Mouse (Mus musculus): ENCODE measurements around the gene Slco3a1.

The Slco3a1 gene

DNA sequence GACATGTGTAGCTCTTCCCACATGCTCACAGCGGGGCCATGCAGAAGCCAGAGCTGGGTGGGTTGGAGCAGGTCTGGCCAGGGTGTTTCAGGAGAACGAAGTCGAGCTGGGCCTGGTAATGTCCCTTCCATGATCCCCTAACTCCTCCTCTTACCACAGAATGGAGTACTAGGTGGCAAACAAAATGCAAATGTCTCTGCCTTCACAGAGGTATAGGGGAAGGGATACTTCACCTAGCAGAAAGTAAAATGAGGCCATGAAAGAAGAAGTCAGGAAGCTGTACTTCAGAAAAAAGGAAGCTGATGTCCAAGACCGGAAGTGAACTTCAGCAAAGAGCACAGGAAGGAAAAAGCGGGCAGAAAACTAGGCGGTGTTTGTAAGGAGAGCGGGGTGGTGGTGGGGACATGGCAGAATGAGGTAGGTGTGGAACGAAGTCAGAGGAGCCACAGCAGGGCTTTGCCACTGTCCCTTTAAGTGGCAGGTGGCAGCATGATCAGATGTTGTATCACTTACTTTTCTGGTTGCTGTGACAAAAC lies 214.1 kb downstream of the Slco3a1 start:
- no peak for DNase-seq

DNA sequence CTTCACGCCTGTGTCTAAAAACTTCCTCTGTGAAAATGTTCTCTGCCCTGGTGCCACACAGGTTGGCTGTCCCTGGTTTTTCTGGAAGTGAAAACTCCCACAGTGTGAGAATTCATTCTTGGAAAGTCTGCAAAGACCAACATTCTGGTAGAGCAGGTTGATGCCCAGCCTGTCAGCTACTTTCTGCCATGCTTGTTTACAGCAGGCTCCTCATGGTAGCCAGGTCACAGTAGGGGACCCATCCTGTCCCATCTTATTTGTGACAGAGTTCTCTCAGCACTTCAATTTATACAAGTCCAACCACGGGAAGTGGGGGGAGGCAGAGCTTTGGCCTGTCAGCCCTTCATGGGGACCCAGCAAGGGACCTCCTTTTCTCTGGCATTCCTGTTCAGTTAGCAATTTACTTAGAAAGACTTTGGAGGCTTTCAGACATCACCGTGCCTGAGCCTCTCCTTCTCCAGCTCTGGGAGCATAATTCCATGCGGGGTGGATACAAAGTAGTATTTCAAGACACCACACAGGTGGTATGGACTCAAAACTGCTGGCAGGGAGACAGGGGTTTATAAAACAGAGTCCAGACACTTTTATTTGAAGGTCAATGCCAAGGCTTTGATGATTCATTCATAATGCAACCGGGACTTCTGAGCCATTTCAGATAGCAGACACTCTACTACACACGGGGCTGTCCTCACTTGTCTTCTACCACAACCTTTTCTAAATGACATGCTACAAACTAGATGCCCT lies 216.7 kb downstream of the Slco3a1 start:
- no peak for DNase-seq

DNA sequence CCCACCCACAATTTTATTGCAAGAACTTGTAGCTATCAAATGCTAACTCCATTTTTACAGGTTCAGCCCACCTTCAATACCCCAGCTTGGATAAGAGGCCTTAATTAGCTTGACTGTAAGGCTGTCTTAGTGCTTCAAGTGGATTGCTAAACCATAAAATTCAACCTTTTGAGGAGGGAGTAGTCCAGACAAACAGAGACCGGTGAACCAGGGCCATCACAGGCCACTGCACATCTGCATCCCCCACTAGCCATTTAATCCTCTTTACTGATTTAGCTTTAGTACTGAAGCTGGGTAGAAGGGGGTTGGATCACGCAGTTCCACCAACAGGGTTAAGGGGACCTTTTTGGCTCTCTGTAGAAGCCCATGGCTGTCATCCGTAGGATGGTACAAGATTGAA lies 222.3 kb downstream of the Slco3a1 start:
- DNase-seq: no peak

DNA sequence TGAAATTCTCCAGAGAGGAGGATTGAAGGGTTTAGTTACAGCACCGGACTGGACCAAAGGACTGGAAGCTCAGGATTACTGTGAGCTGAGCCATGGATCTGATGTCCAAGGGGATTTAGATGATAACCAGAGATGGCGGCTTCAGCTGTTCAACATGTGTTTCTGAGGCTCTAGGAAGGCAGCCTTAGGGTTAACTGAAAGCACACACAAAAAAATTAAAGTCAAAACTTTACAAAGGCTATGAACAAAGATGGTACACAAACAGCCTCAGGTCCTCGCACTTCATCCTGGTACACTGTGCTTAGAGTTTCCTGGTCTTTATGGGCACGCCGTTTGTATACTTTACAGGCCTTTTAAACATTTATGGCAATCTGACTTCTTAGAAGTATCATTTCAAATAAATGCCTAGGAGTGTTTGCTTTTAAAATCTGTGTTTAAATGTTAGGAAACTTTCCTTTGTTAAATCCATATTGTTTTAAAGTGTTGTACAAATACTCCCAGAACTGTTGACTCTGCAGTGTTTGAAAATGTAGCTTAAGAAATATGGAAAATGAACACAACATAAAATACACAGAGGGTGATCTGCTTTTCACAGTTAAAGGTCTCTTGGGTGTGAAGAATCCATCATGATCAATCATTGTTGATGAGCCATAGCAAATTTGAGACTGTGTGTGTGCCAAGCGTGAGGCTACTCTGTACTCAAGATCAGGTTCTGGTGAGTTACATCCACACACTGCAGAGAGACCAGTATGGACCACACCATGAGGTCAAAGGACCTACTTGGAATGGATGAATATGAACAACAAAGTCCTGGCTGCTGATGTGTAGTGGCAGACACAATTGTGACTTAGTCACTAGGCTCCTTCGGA lies 223.5 kb downstream of the Slco3a1 start:
- DNase-seq: no peak

DNA sequence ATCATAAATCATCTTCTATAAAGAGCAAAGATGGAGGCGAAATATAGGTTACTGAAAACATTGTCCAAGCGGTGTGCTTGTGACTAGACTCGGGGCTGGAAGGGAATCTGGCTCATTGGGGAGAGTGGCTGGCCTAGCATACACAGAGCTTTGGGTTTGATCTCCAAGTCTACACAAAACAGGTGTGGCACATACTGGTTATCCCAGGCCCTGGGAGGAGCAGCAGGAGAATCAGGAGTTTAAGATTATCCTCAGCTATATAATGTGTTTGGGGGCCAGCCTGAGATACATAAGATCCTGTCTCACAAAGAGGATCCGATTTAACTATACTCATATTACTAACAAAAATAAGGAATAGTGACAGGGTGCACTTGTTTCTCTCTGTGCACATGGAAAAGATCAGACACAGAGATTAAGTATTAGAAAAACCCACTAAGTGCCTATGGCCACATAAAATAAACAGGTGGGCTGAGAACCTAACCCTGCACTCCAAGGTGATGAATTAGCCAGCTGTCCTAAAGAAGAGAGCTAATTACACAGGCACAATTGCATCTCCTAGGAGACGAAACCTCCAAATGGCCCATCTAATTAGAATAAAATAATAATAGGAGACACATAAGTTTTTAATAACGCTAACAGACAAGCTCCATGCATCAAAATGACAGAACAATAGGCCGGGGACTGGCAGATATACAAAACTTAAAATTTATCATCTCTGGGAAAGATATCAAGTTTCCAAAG lies 224.3 kb downstream of the Slco3a1 start:
- DNase-seq: no peak

DNA sequence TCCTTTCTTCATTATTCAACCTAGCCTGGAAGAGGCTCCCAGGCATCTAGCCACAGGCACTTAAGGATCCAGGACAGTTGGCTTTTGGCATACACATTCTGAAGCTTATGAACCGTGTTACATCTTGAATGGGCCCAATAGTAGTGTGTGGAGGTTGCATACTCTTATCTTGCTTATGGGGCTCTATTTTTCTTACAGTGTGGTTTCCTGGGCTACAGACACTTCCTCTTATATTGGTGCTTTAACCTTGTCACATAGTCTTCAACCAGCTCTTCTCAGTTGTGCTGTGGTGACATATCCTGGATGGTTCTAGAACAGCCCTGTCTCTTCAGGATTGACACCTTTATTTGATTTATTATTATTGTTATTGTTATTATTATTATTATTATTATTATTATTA lies 225.6 kb downstream of the Slco3a1 start:
- DNase-seq: no peak

DNA sequence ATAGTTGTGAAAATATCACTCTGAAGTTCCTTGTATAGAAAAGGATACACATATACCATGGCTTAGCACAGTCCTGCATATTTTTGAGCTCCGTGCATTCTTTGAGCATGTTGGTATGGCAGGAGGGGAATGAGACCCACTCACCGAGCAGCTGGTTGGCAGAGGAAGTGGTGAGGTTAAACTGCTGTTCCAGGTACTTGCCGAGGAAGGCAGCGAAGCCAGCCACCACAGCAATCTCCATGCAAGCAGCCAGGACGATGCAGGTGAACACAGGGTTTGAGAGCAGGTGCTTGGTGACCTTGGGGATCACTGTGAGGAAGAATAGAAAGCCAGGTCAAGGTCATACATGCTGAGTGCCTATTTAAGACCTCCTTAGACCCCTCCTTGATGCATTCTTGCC lies 226.9 kb downstream of the Slco3a1 start:
- DNase-seq: no peak

DNA sequence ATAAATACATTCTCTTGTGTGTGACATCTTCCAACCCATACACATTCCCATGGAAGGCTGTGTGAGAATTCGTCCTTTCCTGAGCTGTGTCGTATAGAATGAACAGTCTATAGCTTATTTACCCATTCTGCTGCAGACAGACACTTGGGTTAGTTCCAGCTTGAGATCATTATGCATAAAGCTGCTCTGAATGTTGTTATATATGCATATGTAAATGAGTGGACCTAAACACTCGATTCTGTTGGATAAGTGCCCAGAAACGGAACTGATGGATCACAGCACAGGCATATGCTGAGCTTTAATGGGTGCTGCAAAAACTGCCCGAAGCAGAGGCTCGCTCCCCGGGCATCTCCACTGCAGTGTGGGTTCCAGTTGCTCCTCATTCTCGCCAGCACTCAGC lies 229.5 kb downstream of the Slco3a1 start:
- peak; percentile 39 for DNase-seq

DNA sequence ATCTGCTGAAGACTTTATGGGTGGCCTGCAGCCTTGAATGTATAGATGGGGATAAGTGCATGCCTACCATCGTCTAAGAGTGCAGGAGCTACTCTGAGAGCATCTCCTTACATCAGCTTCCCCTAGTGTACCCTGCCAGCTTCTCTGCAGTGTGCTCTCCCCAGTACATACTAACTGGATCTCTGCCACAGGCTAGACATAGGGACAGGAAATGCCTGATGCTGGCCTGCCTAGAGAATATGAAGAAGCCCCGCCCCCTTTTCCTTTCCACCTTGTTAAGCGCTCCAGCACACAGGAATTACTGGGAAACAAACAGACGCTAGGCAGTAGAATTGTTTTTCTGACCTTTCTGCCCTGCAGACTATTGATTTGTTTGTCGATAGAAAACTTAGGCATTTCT lies 230.9 kb downstream of the Slco3a1 start:
- no peak for DNase-seq

DNA sequence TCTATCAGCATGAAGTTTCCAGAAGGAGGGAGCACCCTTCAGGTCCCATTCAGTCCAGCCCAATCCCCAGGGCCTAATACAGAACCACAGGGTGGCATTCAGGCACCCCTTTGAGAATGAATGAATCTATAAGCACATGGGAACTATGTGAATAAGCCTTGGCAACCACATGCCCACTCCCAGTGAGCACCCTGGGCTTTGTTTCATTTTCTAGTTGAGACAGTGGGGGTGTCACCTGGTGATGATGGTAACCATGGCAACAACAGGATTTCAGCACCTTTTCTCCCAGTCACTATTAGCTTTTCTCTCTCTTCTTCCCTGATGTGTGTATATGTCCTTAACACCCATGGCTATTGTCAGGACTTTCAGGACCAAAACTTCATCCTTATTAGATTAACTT lies 231.4 kb downstream of the Slco3a1 start:
- DNase-seq: no peak

DNA sequence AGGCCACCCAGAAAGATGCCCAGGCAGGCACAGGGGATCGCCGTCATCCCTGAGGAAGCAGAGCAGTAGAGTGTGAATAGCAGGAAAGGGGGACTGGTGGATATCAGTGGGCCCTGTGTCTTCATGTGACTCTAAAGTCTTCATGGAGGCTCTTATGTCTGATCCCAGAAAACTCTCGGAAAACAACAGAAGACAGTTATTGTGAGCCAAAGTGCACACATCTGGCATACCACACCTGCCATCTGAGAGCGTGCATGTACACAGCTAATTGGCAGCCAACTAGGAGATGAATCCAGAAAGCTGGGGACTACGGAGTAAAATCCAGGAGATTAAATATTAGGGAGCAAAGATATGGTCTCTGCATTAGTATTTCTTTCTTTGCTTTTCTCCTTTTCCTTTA lies 233.9 kb downstream of the Slco3a1 start:
- no peak for DNase-seq

DNA sequence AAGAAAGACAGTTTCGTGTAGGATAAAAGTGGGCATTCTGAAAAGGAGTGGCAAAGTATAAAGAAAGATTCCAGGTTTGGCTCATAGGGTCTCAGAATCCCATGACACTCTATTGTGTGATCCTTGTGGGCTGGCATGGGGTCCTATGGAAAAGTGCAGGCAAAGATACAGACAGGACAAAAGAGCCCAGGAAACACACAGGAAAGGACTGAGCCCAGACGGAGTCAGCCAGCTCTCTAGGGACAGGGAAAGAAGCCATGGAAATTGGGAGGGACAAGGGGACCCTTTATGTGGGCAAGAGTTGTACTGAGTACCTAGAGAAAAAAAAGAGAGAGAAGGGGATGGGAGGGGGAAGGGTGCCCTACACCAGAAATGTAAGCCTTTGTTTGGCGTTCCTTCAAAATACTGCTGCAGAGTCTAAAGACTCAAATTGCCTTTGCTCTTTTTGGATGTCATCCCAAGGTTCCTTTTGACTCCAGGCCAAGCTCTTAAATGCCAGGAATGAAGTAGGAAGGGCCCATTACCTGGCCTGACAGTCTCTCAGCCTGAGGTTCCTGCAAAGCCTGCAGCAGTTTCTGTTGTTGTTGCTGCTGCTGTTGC lies 238.6 kb downstream of the Slco3a1 start:
- DNase-seq: no peak

DNA sequence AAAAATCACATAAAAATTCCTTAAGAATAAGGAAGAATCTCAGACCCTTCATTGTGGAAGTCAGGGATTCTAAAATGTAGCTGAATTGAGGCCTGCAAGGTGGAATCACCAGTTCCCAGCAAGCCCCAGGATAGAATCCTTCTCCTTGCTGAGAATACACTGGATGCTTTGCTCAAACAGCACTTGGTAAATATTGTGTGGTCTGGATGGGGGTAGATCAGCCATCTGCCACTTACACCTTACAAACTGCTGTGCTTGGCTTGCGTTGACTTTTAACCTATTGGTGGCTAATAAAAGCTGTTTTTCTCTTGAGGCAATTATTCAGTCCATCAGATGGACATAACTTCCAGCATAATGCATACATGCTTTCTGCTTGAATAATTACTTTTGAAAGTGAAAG lies 240.3 kb downstream of the Slco3a1 start:
- DNase-seq: no peak

DNA sequence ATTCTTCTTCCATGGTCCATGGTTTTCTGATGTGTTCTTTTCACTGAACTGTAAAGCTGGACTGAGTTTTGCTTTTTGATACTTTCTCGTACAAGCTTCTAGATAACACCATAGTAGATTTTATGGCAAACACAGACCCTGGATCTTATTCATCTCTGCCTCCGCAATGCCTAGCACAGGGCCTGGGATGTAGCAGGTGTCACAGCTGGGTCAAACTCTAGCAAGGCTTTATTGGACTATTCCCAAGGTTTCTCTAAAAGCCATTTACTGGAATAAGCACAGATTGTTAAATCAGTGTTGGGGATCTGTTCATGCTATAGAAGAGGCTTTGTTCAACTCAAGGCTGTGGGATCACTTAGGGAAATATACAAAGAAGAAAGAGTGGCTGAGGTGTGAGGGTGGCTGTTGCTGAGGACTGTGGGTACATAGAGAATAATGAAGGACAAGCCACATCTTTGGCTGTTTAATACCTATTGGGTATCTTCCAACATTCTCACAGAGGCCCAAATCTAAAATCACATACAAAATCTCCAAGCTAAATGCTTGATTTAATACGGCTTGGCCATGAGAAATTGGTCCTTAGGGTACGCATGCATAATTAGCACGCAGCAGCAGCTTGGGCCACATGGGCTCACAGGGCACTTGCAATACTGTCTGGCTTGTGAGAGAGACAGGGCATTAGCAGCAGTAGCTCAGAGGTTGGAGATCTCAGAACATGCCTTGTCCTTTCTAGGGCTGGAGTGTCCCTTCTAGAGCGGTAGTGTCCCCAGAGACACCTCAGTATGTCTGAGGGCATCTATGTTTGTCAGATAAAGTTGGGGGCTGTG lies 241.1 kb downstream of the Slco3a1 start:
- no peak for DNase-seq

DNA sequence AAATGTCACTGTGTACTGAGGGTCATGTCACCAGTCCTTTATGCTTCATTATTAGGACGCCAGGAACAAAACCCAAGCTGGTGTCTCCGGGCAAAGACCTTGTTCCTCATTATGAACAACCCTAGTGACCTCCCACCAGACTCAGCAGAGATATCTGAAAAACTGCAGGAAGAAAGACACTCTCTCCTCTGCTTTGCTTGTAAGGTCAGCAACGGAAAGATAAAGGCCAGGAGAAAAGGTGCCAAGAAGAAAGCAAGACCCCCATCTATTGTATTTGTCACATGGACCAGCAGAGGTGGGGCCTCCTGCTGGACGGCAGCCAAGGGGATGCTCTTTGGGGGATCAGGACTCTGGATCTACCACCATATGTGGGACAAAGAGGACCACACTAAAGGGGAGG lies 243.0 kb downstream of the Slco3a1 start:
- no peak for DNase-seq

DNA sequence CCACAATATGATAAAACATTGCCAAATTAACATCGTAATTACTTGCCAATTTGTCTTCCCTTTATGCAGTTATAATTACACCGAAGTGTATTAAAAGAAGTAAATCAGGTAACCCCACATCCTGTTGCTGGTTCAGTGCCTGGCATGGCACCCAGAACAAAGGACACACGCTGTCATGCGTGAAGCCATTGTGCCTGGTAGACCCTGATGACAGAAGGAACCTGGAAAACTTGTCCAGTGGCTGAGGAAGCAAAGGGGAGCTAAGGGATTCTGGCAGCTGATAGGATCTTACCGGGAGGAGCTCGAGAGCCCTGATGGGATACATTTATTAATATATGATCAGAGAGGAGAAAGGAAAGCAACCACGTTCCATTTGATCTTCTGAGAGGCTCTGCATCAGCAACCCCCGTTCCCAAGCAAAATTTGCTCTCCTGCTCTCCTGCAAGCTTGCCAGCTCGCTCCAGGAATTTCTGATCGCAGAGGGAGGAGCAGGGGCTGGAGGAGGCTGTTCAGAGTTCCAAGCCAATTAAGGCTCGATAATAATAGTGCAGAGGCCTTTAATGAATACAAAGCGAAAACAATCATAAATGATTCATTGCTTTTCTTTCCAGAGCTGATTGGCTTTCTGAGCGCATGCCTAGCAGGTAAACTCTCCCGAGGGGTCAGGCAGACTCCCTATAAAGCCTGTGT lies 250.8 kb downstream of the Slco3a1 start:
- no peak for DNase-seq

DNA sequence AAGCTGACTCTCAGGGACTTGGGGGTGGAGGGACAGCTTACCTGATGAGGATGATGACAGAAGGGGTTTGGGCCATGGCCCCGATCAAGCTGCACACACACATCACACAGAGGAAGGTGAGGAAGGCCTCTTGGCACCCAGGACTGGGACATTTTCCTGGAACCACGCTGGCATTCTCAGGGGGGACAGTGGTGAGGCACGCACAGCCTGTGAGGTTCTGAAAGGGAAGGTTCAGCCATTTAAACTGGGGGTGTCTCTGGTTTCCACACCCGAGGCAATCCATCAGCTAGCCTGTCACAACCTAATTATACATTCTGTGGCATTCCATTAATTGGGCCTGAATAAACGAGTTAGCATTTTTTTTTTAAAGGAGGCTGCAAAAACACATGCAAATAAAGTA lies 251.5 kb downstream of the Slco3a1 start:
- no peak for DNase-seq

DNA sequence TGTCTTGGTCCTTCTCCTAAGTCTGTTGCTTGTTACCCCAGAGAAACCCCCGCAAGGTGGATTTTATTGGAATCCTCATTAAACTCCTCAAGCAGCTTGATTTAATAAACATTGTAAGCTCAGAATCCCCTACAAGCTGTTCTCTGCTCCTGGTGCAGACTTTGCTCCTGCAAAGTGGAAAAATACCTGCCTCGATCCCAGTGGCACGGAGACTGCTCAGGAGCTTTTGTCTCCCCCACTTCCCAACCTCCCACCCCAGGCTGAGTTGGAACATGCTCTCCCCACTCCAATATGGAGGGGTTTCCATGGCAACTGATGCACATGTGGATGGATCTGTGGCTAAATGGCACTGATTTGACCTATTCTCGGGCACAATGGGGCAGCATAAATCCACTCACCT lies 268.0 kb downstream of the Slco3a1 start:
- no peak for DNase-seq

DNA sequence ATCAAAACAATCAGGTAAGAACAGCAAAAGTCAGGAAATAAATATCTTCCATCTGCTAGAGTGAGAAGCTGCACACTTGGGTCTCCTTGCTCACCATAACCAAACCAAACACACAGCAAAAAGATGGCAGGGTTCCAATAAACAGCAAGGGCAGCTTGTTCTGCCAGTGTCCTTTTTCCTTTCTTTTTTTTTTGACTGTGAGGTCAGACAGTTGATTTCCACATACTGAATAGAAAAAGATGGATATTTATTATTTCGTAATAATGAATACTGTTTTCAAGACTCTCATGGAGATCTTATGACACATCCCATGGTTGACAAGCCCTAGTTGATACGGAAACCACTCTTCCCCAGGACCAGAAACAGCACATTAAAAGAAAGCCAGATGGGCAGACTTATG lies 274.2 kb downstream of the Slco3a1 start:
- DNase-seq: no peak

DNA sequence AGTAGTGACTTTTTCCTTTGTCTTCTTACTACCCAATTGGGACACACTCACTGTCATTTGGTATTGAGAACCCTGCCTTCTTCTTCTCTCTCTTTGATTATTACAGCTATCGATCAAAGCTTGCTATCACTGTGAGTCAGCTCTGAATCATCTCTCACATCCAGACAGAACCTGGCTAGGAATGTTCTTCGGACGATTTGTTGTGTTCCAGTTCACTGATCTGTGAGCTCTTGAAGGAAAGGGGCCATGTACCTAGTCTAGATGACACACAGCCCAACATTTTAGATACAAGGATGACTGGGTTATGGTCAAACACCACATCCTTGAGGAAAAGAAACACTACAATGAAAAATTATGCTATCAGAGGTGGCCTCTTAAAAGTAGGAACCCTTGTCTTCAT lies 275.2 kb downstream of the Slco3a1 start:
- no peak for DNase-seq

DNA sequence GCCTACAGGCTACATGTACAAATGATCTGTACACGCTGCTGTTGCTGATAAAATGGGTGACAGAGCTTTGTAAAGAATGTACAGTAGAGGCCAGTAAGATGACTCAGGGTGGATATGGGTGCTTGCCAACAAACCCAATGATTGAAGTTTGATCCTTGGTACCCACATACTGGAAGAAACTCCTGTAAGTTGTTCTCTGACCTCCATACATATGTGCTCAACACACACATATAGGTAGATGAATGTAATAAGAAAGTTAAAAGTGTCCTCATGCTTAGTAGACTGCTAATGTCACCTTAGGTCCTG lies 284.5 kb downstream of the Slco3a1 start:
- no peak for DNase-seq
